Mouse (Mus musculus) small intestine, adult 2 months (tissue): ENCODE measurements at regions not wholly inside any gene's neighbourhood (a gene's known extent, or its start where the extent isn't known, plus 50 kb on each side); places are given as distances from the start of the nearest gene placed in this dataset.

ENCODE experiments used
- H3K27ac ChIP-seq: fragments of 200-500 bp; 2 replicates; pipeline ENCODE4 v1.5.1; 2012; ENCODE audit warnings: low read depth, low read length, control low read depth, inconsistent platforms; ENCODE audit not compliant: insufficient read depth
- H3K27me3 ChIP-seq: fragments of 200-500 bp; 2 replicates; pipeline ENCODE4 v1.6.1; 2012; ENCODE audit warnings: mild to moderate bottlenecking, moderate library complexity, low read length, inconsistent platforms; ENCODE audit not compliant: control insufficient read depth, insufficient read depth
- H3K36me3 ChIP-seq: fragments of 200-500 bp; 2 replicates; pipeline ENCODE4 v1.6.1; 2012; ENCODE audit warnings: mild to moderate bottlenecking, low read length, control low read depth, inconsistent platforms; ENCODE audit not compliant: control insufficient read depth, insufficient read depth
- H3K4me1 ChIP-seq: fragments of 200-500 bp; 2 replicates; pipeline ENCODE4 v1.6.1; 2012; ENCODE audit warnings: low read length, inconsistent platforms, mixed read lengths; ENCODE audit not compliant: control insufficient read depth, insufficient read depth, insufficient read length
- H3K4me3 ChIP-seq: fragments of 200-500 bp; 2 replicates; pipeline ENCODE4 v1.5.1; 2012; ENCODE audit warnings: low read depth, mild to moderate bottlenecking, control low read depth, inconsistent platforms, low read length, moderate library complexity
- CTCF ChIP-seq: fragments of 200-500 bp; IDR thresholded peaks from 2 replicates; pipeline ENCODE4 v1.5.1; 2012; ENCODE audit warnings: low read depth, mild to moderate bottlenecking, control low read depth, inconsistent platforms, low read length, moderate library complexity, mixed read lengths; ENCODE audit not compliant: insufficient replicate concordance, insufficient read length; ENCODE audit errors: extremely low read depth
- POLR2A ChIP-seq: fragments of 200-500 bp; IDR thresholded peaks from 2 replicates; pipeline ENCODE4 v1.6.1; 2012; ENCODE audit warnings: low read depth, mild to moderate bottlenecking, control low read depth, inconsistent platforms, low read length, moderate library complexity
- WGBS: fragments of 180-500 bp; shearing (Covaris S2); methylation state at CpG from one replicate; pipeline ENCODE4 v1.1.7; 2018; 5-methylcytosine and 5-hydroxymethylcytosine counted together

GRCm38 (mm10) chr7:70047415-70047753 is 319.2 kb downstream of the Nr2f2 start:
- H3K4me1 ChIP-seq: no peaks in the 10 kb centered on the region
- no peak for TF ChIP-seq CTCF
- no peak for TF ChIP-seq POLR2A
- no peak overlapping the region for H3K4me3 ChIP-seq
- H3K27ac ChIP-seq: no peak overlapping the region
- no peaks in the 10 kb centered on the region for H3K27me3 ChIP-seq
- H3K36me3 ChIP-seq: no peaks in the 10 kb centered on the region
- 95% methylated on average over 5 of the region's 5 CpGs for WGBS

DNA sequence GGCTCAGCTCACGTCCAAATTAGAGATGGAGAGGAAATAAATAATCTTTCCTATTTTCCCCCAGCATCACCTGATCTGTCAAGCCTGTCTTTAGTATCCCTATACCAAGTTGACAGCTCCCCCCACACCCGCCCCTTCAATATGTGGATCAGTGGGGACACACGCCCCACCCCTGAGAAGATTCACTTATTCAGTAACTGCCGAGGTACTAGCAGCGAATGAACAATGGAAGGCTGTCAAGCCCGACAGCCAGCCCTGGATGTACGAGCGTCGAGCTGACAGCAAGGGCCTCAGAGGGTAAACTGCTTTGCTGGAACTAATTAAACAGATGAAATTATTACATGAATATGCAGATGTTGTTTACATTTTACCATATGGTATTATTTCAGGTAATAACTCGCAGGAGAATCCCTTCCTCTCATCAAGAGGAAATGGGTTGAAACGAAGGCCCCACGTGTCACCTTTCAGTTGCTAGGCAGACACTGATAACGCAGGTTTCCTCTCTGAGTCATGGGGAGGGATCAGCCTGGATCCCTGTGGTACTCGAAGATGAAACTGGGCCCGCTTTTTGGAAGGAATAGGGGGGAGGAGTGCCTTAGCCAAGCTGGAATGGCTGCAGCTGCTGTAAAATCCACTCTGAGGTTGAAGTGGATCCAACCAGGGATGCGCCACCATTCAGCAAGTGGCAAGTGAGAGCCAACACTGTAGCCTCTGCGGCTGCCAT is 319.7 kb downstream of the Nr2f2 start:
- Histone ChIP-seq H3K27me3 (no peaks in the 10 kb centered on the region), H3K4me3 (no peak overlapping the region), H3K36me3 (no peaks in the 10 kb centered on the region), H3K27ac (no peak overlapping the region), H3K4me1 (no peaks in the 10 kb centered on the region)
- WGBS: 58% methylated on average over 17 of the region's 17 CpGs
- TF ChIP-seq CTCF (no peak), POLR2A (no peak)

DNA sequence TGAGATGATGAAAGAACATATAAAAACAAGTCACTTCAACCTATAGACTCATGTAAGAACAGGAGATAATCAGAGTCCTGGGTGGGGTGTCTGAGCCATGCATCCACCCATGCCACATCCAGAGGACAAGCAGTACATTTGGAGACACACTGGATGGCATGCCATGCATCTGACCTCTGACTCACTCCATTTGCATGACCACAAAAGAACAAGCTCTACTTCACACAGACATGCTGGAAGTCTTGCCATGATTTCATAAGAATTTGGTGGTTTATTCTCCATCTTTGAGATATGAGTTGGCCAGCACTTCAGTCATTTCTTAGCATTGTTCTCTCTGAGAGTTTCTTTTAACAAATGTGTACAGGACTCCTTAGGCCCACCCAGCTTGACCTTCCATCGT is 329.5 kb downstream of the Nr2f2 start:
- no peaks in the 10 kb centered on the region for H3K4me1 ChIP-seq
- H3K36me3 ChIP-seq: no peaks in the 10 kb centered on the region
- H3K27me3 ChIP-seq: no peaks in the 10 kb centered on the region
- TF ChIP-seq POLR2A: no peak
- TF ChIP-seq CTCF: no peak
- no peak overlapping the region for H3K27ac ChIP-seq
- no peak overlapping the region for H3K4me3 ChIP-seq
- 57% methylated on average over 1 of the region's 1 CpGs for WGBS

DNA sequence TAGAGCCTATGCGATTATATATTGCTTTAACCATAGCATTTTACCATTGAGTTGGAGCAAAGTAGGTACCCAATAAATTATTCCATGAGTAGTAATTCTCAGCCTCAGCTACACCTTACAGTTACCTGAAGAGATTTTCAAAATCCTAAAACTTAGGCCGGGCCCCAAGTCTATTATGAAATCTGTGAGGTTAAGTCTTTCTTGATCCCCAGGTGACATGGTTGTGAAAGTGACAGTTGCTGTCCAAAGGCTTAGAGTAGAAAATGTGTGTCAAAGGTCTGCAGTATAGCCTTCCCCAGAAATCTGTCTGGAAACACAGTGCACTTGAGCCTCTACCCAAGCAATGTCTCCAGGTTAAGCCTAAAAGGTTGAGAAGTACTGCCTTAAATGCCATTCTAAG is 333.7 kb downstream of the Nr2f2 start:
- Histone ChIP-seq H3K27me3 (no peaks in the 10 kb centered on the region), H3K4me1 (no peaks in the 10 kb centered on the region), H3K4me3 (no peak overlapping the region), H3K27ac (no peak overlapping the region), H3K36me3 (no peaks in the 10 kb centered on the region)
- no peak for TF ChIP-seq POLR2A
- no peak for TF ChIP-seq CTCF
- WGBS: 91% methylated on average over 2 of the region's 2 CpGs

DNA sequence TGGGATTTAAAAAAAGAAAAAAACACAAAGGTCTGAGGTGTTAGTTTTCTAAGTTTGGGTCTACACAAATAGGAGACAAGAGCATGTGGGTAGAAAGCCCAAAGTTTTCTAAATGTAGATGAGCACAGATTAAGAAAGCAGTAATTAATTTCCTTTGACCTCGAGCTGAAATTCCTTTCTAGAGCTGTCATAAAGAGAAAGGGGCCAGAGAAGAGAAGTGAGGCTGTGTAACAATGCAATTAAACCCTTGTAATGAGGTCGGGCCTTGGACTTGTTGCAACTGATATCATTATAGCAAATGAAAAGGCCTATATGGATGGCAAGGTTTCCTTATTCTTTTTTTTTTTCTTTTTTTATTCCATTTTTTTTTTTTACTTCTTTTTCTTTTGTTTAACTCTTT is 337.2 kb downstream of the Nr2f2 start:
- WGBS: 30% methylated on average over 2 of the region's 2 CpGs
- no peak overlapping the region for H3K4me3 ChIP-seq
- no peaks in the 10 kb centered on the region for H3K4me1 ChIP-seq
- H3K27ac ChIP-seq: no peak overlapping the region
- no peaks in the 10 kb centered on the region for H3K36me3 ChIP-seq
- TF ChIP-seq CTCF (no peak), POLR2A (no peak)
- no peaks in the 10 kb centered on the region for H3K27me3 ChIP-seq

DNA sequence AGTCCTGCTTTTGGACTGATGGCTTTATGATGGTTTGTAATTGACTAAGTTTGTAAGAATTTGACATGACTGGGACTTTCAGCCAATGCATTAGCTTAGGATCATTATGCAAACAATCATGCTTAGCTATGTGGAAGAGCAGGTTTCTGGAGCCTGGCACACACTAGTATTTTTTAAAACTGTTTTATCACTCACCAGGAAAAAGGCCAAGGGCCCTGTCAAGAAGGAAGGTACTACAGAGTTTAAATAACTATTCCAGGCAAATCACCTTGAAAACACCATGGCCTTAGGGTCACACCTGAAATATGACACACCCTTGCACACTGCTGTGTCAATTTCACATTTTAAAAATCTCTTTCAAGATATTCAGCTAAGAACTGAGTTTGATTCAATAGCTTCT is 341.0 kb downstream of the Nr2f2 start:
- TF ChIP-seq CTCF (no peak), POLR2A (no peak)
- no peak overlapping the region for H3K27ac ChIP-seq
- no peak overlapping the region for H3K4me3 ChIP-seq
- no peaks in the 10 kb centered on the region for H3K4me1 ChIP-seq
- no peaks in the 10 kb centered on the region for H3K36me3 ChIP-seq
- H3K27me3 ChIP-seq: no peaks in the 10 kb centered on the region

GRCm38 (mm10) chr7:70016611-70017010 is 349.9 kb downstream of the Nr2f2 start:
- H3K27me3 ChIP-seq: no peaks in the 10 kb centered on the region
- H3K36me3 ChIP-seq: no peaks in the 10 kb centered on the region
- no peaks in the 10 kb centered on the region for H3K4me1 ChIP-seq
- TF ChIP-seq POLR2A (no peak), CTCF (no peak)
- no peak overlapping the region for H3K4me3 ChIP-seq
- no peak overlapping the region for H3K27ac ChIP-seq
